Mouse (Mus musculus) lung, embryonic 14.5 days (tissue): ENCODE measurements at regions not wholly inside any gene's neighbourhood (a gene's known extent, or its start where the extent isn't known, plus 50 kb on each side); places are given as distances from the start of the nearest gene placed in this dataset.
A peak's percentile ranks its signal among the peaks of the same experiment; 100 is the strongest.

Experiments
- ATAC-seq: fragments of 200-750 bp; cut with Nextera tagmentation; 2 replicates; pipeline ENCODE4 v1.8.0; 2017; ENCODE audit warnings: mild to moderate bottlenecking, moderate TSS enrichment, moderate library complexity; ENCODE audit not compliant: insufficient read depth
- DNase-seq: peaks from one replicate; pipeline ENCODE4 v3.0.0-alpha.2; 2015
- H3K27ac ChIP-seq: fragments of 300-500 bp; sonication (generic); 2 replicates; pipeline ENCODE4 v1.5.1; 2014; ENCODE audit warnings: low read depth, mild to moderate bottlenecking, moderate library complexity
- H3K27me3 ChIP-seq: fragments of 300-500 bp; sonication (generic); 2 replicates; pipeline ENCODE4 v1.6.1; 2014; ENCODE audit warnings: low read length, control low read depth; ENCODE audit not compliant: insufficient read depth
- H3K36me3 ChIP-seq: fragments of 300-500 bp; sonication (generic); 2 replicates; pipeline ENCODE4 v1.6.1; 2014; ENCODE audit warnings: control low read depth; ENCODE audit not compliant: insufficient read depth
- H3K4me1 ChIP-seq: fragments of 300-500 bp; sonication (generic); 2 replicates; pipeline ENCODE4 v1.6.1; 2014; ENCODE audit warnings: antibody characterized with exemption, control low read depth; ENCODE audit not compliant: insufficient read depth
- H3K4me2 ChIP-seq: fragments of 300-500 bp; sonication (generic); 2 replicates; pipeline ENCODE4 v1.6.1; 2014; ENCODE audit warnings: mild to moderate bottlenecking
- H3K4me3 ChIP-seq: fragments of 300-500 bp; sonication (generic); 2 replicates; pipeline ENCODE4 v1.5.1; 2014; ENCODE audit warnings: low read depth, low read length
- H3K9ac ChIP-seq: fragments of 300-500 bp; sonication (generic); 2 replicates; pipeline ENCODE4 v1.6.1; 2014
- H3K9me3 ChIP-seq: fragments of 300-500 bp; sonication (generic); 2 replicates; pipeline ENCODE4 v1.6.1; 2016; ENCODE audit warnings: low read depth, low read length, control low read depth
- CTCF ChIP-seq: IDR thresholded peaks from 2 replicates; pipeline ENCODE4 v1.5.1; 2016; ENCODE audit warnings: antibody characterized with exemption, low read depth
- WGBS: fragments of 180-500 bp; shearing (Covaris S2); extraction: QIAGEN DNeasy Blood & Tissue Kit; methylation state at CpG from one replicate; pipeline ENCODE4 v1.1.7; 2014; 5-methylcytosine and 5-hydroxymethylcytosine counted together

DNA sequence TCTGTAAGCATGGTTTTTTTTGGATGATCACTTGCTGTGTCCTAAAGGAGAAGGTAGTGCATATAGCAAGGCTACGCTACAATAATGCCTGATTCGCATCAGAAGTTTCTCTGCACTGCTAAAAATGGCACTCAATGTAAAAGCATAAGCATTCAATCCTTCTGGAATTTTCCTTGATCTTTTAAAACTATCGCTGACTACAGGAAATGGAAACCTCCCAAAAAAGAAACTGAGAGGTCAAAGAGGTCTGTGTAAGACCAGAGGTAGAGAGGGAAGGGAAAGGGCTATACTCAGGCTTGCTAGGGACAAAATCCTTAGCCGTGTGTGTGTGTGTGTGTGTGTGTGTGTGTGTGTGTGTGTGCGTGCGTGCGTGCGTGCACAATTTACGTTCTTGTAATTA lies 1359.8 kb upstream of the A1bg start:
- H3K9ac ChIP-seq = no peak overlapping the region
- DNase-seq (peak; percentile 22), ATAC-seq (no peak)
- H3K4me3 ChIP-seq = no peak overlapping the region
- WGBS = 56% methylated on average over 9 of the region's 9 CpGs
- no peak for TF ChIP-seq CTCF
- H3K36me3 ChIP-seq = no peaks in the 10 kb centered on the region
- no peaks in the 10 kb centered on the region for H3K9me3 ChIP-seq
- peaks cover 6% of the 10 kb centered on the region; the same call in 1 of the 2 replicates for H3K4me1 ChIP-seq
- H3K27ac ChIP-seq = no peak overlapping the region; the same call in 1 of the 2 replicates
- no peaks in the 10 kb centered on the region for H3K27me3 ChIP-seq
- H3K4me2 ChIP-seq = no peak overlapping the region

DNA sequence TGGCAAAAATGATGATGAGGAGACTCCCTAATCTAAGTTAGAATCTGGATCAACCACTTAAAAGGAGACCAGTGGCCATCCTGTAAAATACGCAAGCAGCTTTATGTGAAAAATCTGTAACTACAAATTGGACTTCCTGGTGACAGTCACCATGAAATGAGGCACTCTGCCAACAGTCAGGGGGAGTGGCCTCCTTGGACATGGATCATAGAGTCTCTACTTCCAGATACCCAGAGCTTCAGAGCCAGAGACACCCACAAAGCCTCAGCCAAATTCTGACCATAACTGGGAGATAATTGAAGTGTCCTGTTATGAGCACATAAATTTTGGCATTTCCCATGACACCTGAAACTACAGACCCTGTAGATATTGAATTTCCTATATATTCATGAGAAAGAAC lies 1359.3 kb upstream of the A1bg start:
- no peak overlapping the region for H3K27ac ChIP-seq
- ATAC-seq (0 out of 2 replicates have a peak, but pooled peaks have one; percentile 42), DNase-seq (peak; percentile 85)
- peaks cover 6% of the 10 kb centered on the region; the same call in 1 of the 2 replicates for H3K4me1 ChIP-seq
- H3K9me3 ChIP-seq = no peaks in the 10 kb centered on the region
- H3K36me3 ChIP-seq = no peaks in the 10 kb centered on the region
- H3K4me3 ChIP-seq = no peak overlapping the region
- H3K4me2 ChIP-seq = no peak overlapping the region
- no peak for TF ChIP-seq CTCF
- 63% methylated on average over 1 of the region's 1 CpGs for WGBS
- H3K27me3 ChIP-seq = no peaks in the 10 kb centered on the region
- H3K9ac ChIP-seq = no peak overlapping the region

DNA sequence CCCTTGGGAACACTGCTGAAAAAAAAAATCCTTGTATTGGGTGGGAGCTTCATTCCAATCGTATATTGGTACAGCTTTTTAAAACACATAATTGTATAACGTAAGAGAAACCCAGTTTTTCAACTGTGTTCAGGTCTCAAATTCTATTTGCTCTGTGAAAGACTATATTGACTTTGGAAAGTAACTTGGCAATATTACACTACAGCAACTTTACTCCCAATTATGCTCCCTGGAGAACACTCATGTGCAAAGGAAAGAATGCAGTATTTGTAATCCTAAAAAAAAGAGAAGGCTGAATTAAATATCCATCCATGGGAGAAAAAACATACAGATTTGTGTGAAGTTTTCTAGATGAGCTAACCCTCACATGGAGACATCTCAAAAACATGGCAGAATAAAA lies 1356.7 kb upstream of the A1bg start:
- Histone ChIP-seq H3K4me2 (no peak overlapping the region), H3K4me3 (no peak overlapping the region), H3K4me1 (peaks cover 6% of the 10 kb centered on the region; the same call in 1 of the 2 replicates), H3K9ac (no peak overlapping the region), H3K9me3 (no peaks in the 10 kb centered on the region), H3K36me3 (no peaks in the 10 kb centered on the region), H3K27ac (no peak overlapping the region; the same call in 1 of the 2 replicates), H3K27me3 (no peaks in the 10 kb centered on the region)
- ATAC-seq (no peak), DNase-seq (no peak)
- WGBS = 60% methylated on average over 2 of the region's 2 CpGs
- no peak for TF ChIP-seq CTCF

GRCm38 (mm10) chr15:62274818-62275217 lies 1352.0 kb upstream of the A1bg start:
- H3K4me3 ChIP-seq = no peak overlapping the region
- no peaks in the 10 kb centered on the region for H3K4me1 ChIP-seq
- DNase-seq = no peak
- no peak overlapping the region for H3K9ac ChIP-seq
- ATAC-seq = no peak
- no peak overlapping the region for H3K27ac ChIP-seq
- H3K4me2 ChIP-seq = no peak overlapping the region
- H3K27me3 ChIP-seq = no peaks in the 10 kb centered on the region
- no peaks in the 10 kb centered on the region for H3K36me3 ChIP-seq
- 81% methylated on average over 1 of the region's 1 CpGs for WGBS
- H3K9me3 ChIP-seq = no peaks in the 10 kb centered on the region
- no peak for TF ChIP-seq CTCF

DNA sequence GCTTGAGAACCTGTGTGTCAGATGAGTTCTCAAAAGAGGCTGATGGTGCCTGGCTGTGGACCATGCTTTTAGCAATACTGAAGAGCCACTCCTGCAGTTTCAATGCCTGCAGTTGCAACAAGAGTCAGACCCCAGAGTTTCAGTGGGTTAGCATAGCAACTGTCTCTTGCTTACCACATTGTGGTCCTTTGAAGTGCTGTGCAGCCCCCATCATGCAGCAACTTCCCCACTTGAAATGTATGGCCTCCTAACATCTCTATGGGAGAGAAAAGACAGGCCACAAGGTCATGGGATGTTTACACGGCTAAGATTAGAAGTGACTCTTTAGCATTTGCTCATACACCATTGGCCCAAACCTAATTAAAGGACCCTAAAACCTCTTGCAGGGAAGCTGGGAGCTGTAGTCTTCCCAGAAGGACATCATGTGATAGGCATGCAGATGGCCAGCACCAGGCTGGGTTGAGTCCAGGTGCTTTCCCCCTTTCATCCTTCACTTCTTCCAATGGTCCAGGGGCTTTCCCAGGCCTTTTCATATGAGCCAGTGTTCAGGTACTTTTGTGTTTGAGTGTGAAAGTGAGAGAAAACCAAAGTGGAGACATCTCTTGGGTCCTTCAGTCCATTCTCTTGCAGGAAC lies 1351.2 kb upstream of the A1bg start:
- WGBS = 63% methylated on average over 1 of the region's 1 CpGs
- no peak for TF ChIP-seq CTCF
- DNase-seq (no peak), ATAC-seq (no peak)
- no peaks in the 10 kb centered on the region for H3K4me1 ChIP-seq
- no peak overlapping the region for H3K4me2 ChIP-seq
- H3K27ac ChIP-seq = no peak overlapping the region
- no peak overlapping the region for H3K4me3 ChIP-seq
- H3K9ac ChIP-seq = no peak overlapping the region
- H3K9me3 ChIP-seq = no peaks in the 10 kb centered on the region
- no peaks in the 10 kb centered on the region for H3K27me3 ChIP-seq
- no peaks in the 10 kb centered on the region for H3K36me3 ChIP-seq

- H3K9me3 ChIP-seq = no peaks in the 10 kb centered on the region
- H3K36me3 ChIP-seq = no peaks in the 10 kb centered on the region
- DNase-seq = no peak
Observed at GRCm38 (mm10) chr15:62272755-62273154, 1349.9 kb upstream of the A1bg start.

GRCm38 (mm10) chr15:62271428-62271827 lies 1348.6 kb upstream of the A1bg start:
- Histone ChIP-seq H3K4me2 (no peak overlapping the region), H3K4me1 (no peaks in the 10 kb centered on the region), H3K9ac (no peak overlapping the region), H3K9me3 (no peaks in the 10 kb centered on the region), H3K27ac (no peak overlapping the region), H3K27me3 (no peaks in the 10 kb centered on the region), H3K4me3 (no peak overlapping the region), H3K36me3 (no peaks in the 10 kb centered on the region)
- no peak for ATAC-seq
- DNase-seq = no peak
- no peak for TF ChIP-seq CTCF
- 88% methylated on average over 2 of the region's 2 CpGs for WGBS

More at GRCm38 (mm10) chr15:62272755-62273154, 1349.9 kb upstream of the A1bg start:
- H3K4me2 ChIP-seq = no peak overlapping the region
- H3K4me3 ChIP-seq = no peak overlapping the region
- TF ChIP-seq CTCF = no peak
- no peaks in the 10 kb centered on the region for H3K4me1 ChIP-seq
- no peak for ATAC-seq
- H3K27ac ChIP-seq = no peak overlapping the region
- H3K9ac ChIP-seq = no peak overlapping the region
- 83% methylated on average over 2 of the region's 2 CpGs for WGBS
- no peaks in the 10 kb centered on the region for H3K27me3 ChIP-seq
